Mouse (Mus musculus) intestine, embryonic 14.5 days (tissue): ENCODE results near the gene Alg1. TPM values are rescaled to one million over a fixed set of nuclear protein-coding genes. Genes with fewer than 3 reads are reported as not detected.

ENCODE experiments used
- ATAC-seq: fragments of 200-750 bp; cut with Nextera tagmentation; replicated peaks from 2 replicates; pipeline ENCODE4 v1.8.0; 2017; ENCODE audit warnings: low read depth, moderate number of reproducible peaks, moderate TSS enrichment, moderate library complexity; ENCODE audit not compliant: low FRiP score, low TSS enrichment
- DNase-seq: peaks from one replicate; pipeline ENCODE4 v3.0.0-alpha.2; 2018; ENCODE audit warnings: low spot score
- H3K27ac ChIP-seq: fragments of 300-500 bp; sonication (generic); 2 replicates; pipeline ENCODE4 v1.5.1; 2014; ENCODE audit warnings: low read depth, mild to moderate bottlenecking, control low read depth
- H3K27me3 ChIP-seq: fragments of 300-500 bp; sonication (generic); replicated peaks from 2 replicates; pipeline ENCODE4 v1.6.1; 2014; ENCODE audit warnings: low read length, control low read depth; ENCODE audit not compliant: control insufficient read depth, insufficient read depth
- H3K36me3 ChIP-seq: fragments of 300-500 bp; sonication (generic); 2 replicates; pipeline ENCODE4 v1.6.1; 2014; ENCODE audit warnings: low read length, control low read depth; ENCODE audit not compliant: control insufficient read depth, insufficient read depth
- H3K4me1 ChIP-seq: fragments of 300-500 bp; sonication (generic); replicated peaks from 2 replicates; pipeline ENCODE4 v1.6.1; 2014; ENCODE audit warnings: low read length, control low read depth, mixed read lengths; ENCODE audit not compliant: control insufficient read depth, insufficient read depth
- H3K4me2 ChIP-seq: fragments of 300-500 bp; sonication (generic); 2 replicates; pipeline ENCODE4 v1.6.1; 2014; ENCODE audit warnings: low read length
- H3K4me3 ChIP-seq: fragments of 300-500 bp; sonication (generic); 2 replicates; pipeline ENCODE4 v1.5.1; 2014; ENCODE audit warnings: low read depth, low read length, control low read depth, mixed read lengths
- H3K9ac ChIP-seq: fragments of 300-500 bp; sonication (generic); 2 replicates; pipeline ENCODE4 v1.6.1; 2014; ENCODE audit warnings: mild to moderate bottlenecking, low read length
- H3K9me3 ChIP-seq: fragments of 300-500 bp; sonication (generic); 2 replicates; pipeline ENCODE4 v1.6.1; 2016; ENCODE audit warnings: low read length, control low read depth; ENCODE audit not compliant: control insufficient read depth
- WGBS: fragments of 180-500 bp; shearing (Covaris S2); extraction: QIAGEN DNeasy Blood & Tissue Kit; methylation state at CpG from one replicate; pipeline ENCODE4 v1.1.7; 2014; 5-methylcytosine and 5-hydroxymethylcytosine counted together
- polyA plus RNA-seq: library from polyadenylated mRNA; unstranded; fragments of >200 nt; fragmentation: Nextera tagmentation; extraction: Ambion mirVana; gene quantifications from 2 replicates; pipeline ENCODE4 v1.2.1, GENCODE M21; 2014

The Alg1 gene
- polyA plus RNA-seq, 1 experiment from 2014 or later, result 28.7 TPM

DNA sequence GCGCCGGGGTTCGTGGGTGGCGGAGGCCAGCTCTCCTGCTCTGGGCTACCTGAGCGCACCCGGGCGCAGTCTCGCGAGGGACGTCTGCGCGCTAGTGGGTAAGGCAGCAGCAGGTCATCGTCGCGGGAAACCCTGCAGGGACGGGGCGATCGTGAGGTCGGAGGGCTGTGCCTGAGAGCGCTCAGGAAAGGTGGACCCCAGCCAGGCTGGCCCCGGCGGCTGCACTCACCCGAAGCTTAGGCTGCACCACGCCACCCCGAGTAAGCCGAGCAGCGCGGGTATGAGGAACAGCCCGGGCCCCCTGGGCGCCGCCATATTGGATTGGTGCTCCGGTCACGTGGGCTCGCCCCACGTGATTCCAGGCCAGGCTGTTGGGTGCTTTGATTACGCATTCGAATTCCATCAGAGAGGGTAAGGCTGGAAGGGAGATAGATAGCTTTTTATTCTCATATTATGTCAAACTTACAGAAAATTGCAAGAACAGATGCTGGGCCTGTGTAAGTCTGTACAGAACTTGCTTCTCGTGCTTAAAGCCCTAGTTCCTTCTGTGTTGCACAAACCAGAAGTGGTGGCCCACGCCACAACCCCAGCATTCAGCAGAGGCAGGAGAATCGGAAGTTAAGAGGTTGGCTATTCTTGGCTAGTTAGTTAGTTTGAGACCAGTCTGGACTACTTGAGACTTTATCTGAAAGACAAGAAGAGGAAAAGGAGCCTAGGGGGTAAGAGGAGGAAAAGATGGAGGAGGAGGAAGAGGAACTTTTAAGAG, 29.6 kb upstream of the Alg1 start, which contains the start of gene Nagpa:
TSS of gene Nagpa (minus strand) at position 345 of the 766 bp plus-strand sequence.
- H3K9me3 ChIP-seq, result no peaks in the 10 kb centered on the region
- WGBS, result 4% methylated on average over 40 of the region's 40 CpGs
- H3K9ac ChIP-seq, result peak within 1 kb of the TSS; percentile 58
- H3K36me3 ChIP-seq, result peaks cover 6% of the 10 kb centered on the region; the same call in 1 of the 2 replicates
- peak within 1 kb of the TSS; percentile 86 for H3K4me3 ChIP-seq
- ATAC-seq (peak; percentile 91), DNase-seq (peak; percentile 89)
- no peaks in the 10 kb centered on the region for H3K27me3 ChIP-seq
- peaks cover 7% of the 10 kb centered on the region for H3K4me1 ChIP-seq
- no peak within 1 kb of the TSS for H3K27ac ChIP-seq
- peak within 1 kb of the TSS; percentile 97 for H3K4me2 ChIP-seq

DNA sequence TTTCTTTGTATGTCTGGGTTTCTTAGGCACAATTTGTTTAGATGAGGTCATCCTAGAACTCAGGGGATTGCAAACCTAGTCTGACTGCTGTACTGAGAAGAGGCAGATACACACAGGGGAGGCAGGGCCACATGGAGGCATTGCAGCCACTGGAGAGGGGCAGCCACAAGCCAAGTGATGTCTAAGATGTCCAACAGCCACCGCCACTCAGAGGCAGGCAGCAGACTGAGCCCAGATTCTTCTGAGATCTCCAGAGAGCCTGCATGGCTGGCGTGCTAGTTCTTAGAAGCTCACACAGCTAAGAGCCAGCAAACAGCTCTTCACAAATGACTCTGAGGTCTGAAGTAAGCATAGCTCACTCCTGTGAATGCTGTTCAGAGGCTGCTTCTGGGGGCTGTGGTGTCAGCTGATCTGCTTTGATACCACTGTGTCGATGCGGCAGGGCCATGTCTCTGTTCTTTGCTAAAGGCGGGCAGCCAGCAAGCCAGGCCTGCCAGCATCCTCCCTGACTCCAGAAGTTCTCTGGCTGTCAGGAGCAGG, 27.9 kb upstream of the Alg1 start:
- no peaks in the 10 kb centered on the region for H3K27me3 ChIP-seq
- no peak overlapping the region for H3K9ac ChIP-seq
- H3K4me2 ChIP-seq, result no peak overlapping the region
- H3K9me3 ChIP-seq, result no peaks in the 10 kb centered on the region
- H3K4me3 ChIP-seq, result no peak overlapping the region
- no peak for DNase-seq
- WGBS, result 80% methylated on average over 5 of the region's 5 CpGs
- peaks cover 7% of the 10 kb centered on the region for H3K4me1 ChIP-seq
- no peak for ATAC-seq
- no peak overlapping the region for H3K27ac ChIP-seq
- no peaks in the 10 kb centered on the region for H3K36me3 ChIP-seq

DNA sequence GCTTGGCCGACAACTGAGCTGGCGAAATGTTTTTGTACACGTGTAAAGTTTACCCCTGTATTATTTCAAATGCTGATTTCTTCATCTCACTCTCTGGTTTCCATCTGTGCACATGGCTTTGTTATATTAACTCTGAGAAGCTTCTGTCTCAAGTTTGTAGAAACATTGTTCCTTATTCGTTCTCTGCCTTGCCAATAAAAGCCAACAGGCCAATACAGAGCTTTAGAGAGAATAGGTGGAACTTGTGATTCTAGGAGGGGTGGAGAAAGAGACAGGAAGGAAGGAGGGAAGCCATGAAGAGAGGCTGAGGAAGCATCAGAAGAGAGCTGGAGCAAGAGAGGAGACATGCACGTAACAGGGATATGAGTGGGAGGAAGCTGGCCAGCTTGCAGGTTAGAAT, 27.4 kb upstream of the Alg1 start:
- no peaks in the 10 kb centered on the region for H3K9me3 ChIP-seq
- H3K9ac ChIP-seq, result no peak overlapping the region
- no peak overlapping the region for H3K4me3 ChIP-seq
- no peaks in the 10 kb centered on the region for H3K36me3 ChIP-seq
- peaks cover 7% of the 10 kb centered on the region for H3K4me1 ChIP-seq
- 68% methylated on average over 5 of the region's 5 CpGs for WGBS
- H3K27me3 ChIP-seq, result no peaks in the 10 kb centered on the region
- 0 out of 2 replicates have a peak overlapping the region, but pooled peaks have one; percentile 18 for H3K4me2 ChIP-seq
- ATAC-seq, result no peak
- no peak overlapping the region for H3K27ac ChIP-seq
- no peak for DNase-seq

DNA sequence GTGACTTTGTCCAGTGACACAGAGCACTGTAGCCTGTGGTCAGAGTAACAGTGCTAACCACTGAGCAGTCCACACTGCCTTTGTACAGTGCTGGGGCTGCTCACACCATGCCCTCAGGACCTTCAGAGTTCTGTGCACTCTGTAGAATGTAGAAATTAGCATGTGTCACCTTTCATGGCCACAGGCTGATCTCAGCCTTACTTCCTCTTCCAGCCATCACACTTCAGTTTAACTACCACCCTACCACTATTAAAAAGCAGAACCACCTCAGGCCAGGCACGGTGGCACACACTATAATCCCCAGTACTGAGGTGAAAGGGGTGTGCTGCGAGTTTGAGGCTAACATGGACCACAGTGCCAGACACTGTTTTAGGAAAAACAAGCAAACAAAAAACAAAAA, 23.1 kb upstream of the Alg1 start:
- no peaks in the 10 kb centered on the region for H3K27me3 ChIP-seq
- H3K9ac ChIP-seq, result no peak overlapping the region
- no peaks in the 10 kb centered on the region for H3K4me1 ChIP-seq
- no peaks in the 10 kb centered on the region for H3K9me3 ChIP-seq
- H3K36me3 ChIP-seq, result no peaks in the 10 kb centered on the region
- DNase-seq (no peak), ATAC-seq (no peak)
- WGBS, result 63% methylated on average over 2 of the region's 2 CpGs
- H3K27ac ChIP-seq, result no peak overlapping the region
- no peak overlapping the region for H3K4me2 ChIP-seq
- no peak overlapping the region for H3K4me3 ChIP-seq

DNA sequence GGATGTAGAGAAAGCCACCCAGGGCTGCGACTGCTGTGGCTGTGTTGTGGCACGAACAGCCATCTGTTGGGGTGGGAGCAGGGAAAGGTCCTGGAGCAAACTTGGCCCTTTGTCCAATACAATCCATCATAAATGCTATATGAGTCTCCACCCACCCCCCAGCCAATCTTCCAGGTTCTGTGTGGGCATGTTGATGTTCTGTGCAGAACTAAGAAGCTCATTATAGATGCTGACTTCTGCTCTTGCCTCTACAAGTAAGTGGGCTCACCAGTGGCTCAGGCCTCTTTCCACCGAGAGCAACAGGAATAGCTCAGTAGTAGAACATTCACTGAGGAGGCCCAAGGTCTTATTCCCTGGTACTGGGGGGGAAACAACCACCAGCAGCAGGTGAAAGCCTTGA, 21.3 kb upstream of the Alg1 start:
- WGBS, result 83% methylated on average over 3 of the region's 3 CpGs
- H3K9me3 ChIP-seq, result no peaks in the 10 kb centered on the region
- H3K4me1 ChIP-seq, result no peaks in the 10 kb centered on the region
- H3K27me3 ChIP-seq, result no peaks in the 10 kb centered on the region
- no peak overlapping the region for H3K4me2 ChIP-seq
- no peak overlapping the region for H3K4me3 ChIP-seq
- no peaks in the 10 kb centered on the region for H3K36me3 ChIP-seq
- no peak overlapping the region for H3K27ac ChIP-seq
- H3K9ac ChIP-seq, result no peak overlapping the region
- ATAC-seq, result no peak
- no peak for DNase-seq

DNA sequence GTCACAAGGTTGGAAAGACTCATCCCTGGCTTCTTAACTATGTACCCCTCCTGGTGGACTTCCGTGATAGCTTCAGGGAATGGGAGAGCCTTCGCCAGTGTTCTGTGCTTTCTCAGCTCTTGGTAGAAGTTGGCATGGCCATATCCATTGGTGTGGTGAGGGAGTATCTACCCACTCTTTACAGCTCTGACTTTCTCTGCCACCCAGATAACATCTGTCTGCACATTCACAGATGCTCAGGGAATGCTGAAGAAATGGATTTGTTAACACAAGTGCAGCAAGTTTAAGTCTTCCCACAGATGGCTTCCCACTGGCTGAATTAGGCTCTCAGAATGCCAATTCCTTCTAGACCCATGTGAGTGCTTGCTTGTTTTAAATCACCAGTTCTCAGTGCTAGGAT, 19.3 kb upstream of the Alg1 start:
- H3K4me1 ChIP-seq, result no peaks in the 10 kb centered on the region
- no peak for ATAC-seq
- H3K27ac ChIP-seq, result no peak overlapping the region
- no peak overlapping the region for H3K4me2 ChIP-seq
- 89% methylated on average over 2 of the region's 2 CpGs for WGBS
- H3K9ac ChIP-seq, result no peak overlapping the region
- no peak for DNase-seq
- no peaks in the 10 kb centered on the region for H3K27me3 ChIP-seq
- H3K4me3 ChIP-seq, result no peak overlapping the region
- H3K9me3 ChIP-seq, result no peaks in the 10 kb centered on the region
- no peaks in the 10 kb centered on the region for H3K36me3 ChIP-seq

DNA sequence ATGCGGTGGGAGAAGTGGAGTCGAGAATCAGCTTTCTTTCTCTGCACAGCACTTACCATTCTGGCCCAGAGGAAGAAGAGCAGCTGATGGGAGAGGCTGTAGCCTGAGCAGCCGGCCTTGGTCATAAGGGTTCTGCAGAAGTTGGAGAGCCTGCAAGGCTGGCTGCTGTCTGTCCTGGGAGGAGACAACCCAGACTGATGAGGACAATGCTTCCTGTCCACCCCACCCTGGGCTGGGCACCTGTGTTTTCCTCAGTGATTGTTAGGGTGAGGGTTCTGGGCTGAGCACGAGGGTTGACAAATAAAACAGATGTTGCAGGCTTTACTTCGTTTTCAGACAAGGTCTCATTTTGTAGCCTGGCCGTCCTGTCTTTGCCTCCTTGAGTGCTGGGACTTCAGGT, 16.7 kb upstream of the Alg1 start:
- H3K4me2 ChIP-seq, result no peak overlapping the region
- H3K27ac ChIP-seq, result no peak overlapping the region
- H3K4me1 ChIP-seq, result no peaks in the 10 kb centered on the region
- 49% methylated on average over 6 of the region's 6 CpGs for WGBS
- no peaks in the 10 kb centered on the region for H3K36me3 ChIP-seq
- ATAC-seq (no peak), DNase-seq (no peak)
- no peak overlapping the region for H3K9ac ChIP-seq
- H3K27me3 ChIP-seq, result no peaks in the 10 kb centered on the region
- no peaks in the 10 kb centered on the region for H3K9me3 ChIP-seq
- no peak overlapping the region for H3K4me3 ChIP-seq

DNA sequence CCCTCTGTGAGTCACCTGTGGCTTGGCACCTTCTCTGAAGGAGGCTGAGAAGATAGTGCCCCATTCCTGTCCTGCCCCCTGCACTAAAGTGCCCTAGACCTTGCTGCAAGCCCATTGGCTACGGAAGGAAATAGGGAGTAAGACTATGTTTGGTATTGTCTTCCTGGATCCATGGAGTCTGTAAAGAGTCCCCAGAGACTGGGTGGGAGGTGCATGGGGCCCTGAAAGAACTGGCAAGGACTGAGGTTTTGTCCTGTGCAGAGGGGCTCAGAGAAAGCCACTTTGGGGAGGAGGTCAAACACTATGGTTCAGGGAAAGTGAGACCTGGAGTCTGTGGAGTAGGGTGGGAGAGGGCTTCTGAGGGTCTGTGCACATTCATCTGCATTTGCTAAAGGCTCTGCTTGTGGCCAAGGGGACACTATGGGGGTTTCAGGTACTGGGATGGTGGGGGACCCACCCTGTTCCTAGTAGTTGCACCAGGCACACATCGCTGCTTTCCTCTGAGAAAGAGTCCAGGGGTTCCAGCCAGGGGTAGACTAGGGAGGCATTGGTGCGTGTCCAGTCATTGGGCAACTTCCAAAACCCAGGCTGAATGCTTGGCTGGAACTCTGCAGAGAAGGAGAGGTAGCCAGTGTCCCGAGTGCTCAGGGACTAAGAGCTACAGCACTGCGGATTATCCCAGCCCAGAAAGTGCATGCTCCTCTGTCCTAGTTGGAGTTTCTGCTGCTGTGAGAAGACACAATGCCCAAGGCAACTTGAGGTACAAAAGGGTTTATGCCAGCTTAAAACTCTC, 15.9 kb upstream of the Alg1 start:
- ATAC-seq, result no peak
- Histone ChIP-seq H3K36me3 (no peaks in the 10 kb centered on the region), H3K4me2 (no peak overlapping the region), H3K4me3 (no peak overlapping the region), H3K4me1 (no peaks in the 10 kb centered on the region), H3K9ac (no peak overlapping the region), H3K27me3 (no peaks in the 10 kb centered on the region), H3K9me3 (no peaks in the 10 kb centered on the region), H3K27ac (no peak overlapping the region)
- DNase-seq, result no peak
- WGBS, result 70% methylated on average over 5 of the region's 5 CpGs
